Mouse (Mus musculus) layer of hippocampus, postnatal 25 days (tissue): ENCODE measurements around the gene Timm29. TPM values are rescaled to one million over a fixed set of nuclear protein-coding genes. Genes with fewer than 3 reads are reported as not detected.

ENCODE experiments used
- DNase-seq, 2 experiments: peaks; one replicate each; pipeline ENCODE4 v3.0.0; 2022; ENCODE audit warnings: mixed read lengths in 2 of 2, low spot score in 1 of 2; ENCODE audit errors: extremely low spot score in 1 of 2
- total RNA-seq, 2 experiments: library from RNA; stranded (reverse); gene quantifications; 2 replicates each; pipeline ENCODE4 v1.2.3; 2021

Timm29 gene
- total RNA-seq, 2 experiments from 2014 or later = 50.3 to 57.5 TPM

- DNase-seq = no peak
Measured at GRCm38 (mm10) chr9:21575253-21575652, 17.3 kb upstream of the Timm29 start.

DNA sequence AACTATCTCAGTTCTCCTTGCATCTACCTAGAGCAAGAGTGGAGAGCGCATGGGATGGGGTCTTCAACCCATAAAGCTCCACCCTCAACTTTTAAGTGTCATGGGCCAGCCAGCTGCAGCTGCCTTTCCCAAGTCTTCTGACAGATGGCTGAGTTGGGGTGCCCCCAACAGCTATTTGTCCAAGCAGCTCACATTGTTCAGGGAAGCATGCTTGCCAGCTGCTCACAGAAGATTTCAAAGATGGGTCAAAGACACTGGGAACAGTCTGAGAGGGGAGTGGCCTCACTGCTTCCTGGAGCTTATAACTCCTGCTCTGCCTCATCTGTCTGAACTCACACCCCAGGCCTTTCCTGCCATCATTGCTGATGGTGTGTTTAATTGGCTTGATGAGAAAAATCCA, 16.2 kb upstream of the Timm29 start:
- DNase-seq = no peak

DNA sequence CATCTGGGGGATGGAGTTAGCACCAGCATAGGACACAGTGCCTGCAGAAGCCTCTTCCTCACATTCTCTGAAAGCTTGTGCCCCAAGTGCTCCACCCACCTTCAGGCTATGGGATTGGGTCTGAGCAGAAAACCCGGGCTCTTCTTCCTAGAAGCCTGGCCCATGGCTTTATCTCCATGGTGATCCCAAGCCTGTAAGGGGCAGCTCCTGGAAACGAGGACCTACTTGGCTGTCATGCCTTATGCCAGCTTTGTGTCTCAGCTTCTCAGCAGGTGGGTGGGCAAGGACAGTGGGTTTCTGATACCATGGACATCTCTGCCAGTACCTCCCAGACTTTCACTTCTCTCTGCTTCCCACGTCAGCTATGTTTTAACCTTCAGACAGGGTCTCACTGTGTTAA, 14.3 kb upstream of the Timm29 start:
- DNase-seq = no peak

DNA sequence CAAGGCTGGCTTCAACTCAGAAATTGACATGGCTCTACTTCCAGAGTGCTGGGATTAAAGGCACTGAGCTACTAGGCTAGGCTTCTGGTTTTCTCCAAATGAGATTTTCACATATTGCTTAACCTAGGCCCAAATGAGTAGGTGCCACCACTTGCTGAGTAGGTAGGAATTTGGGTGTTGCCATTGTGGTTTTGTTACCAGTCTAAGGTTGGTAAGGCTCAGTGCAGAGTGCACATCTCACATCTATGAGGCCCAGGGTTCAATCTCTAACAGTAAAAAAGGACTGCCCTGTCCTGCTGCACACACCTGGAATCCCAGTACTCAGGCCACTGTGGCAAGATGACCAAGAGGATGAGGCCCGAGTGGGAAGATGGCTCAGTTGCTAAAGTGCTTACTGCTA, 7.1 kb upstream of the Timm29 start:
- no peak for DNase-seq

GRCm38 (mm10) chr9:21587678-21588349, 4.7 kb upstream of the Timm29 start:
- no peak for DNase-seq

GRCm38 (mm10) chr9:21588350-21588749, 4.2 kb upstream of the Timm29 start:
- peak in 1 of 2 experiments; percentile 8 for DNase-seq

GRCm38 (mm10) chr9:21589538-21589937, 3.0 kb upstream of the Timm29 start:
- DNase-seq = no peak

- no peak for DNase-seq
Measured at GRCm38 (mm10) chr9:21591127-21591830, 1.2 kb upstream of the Timm29 start.

DNA sequence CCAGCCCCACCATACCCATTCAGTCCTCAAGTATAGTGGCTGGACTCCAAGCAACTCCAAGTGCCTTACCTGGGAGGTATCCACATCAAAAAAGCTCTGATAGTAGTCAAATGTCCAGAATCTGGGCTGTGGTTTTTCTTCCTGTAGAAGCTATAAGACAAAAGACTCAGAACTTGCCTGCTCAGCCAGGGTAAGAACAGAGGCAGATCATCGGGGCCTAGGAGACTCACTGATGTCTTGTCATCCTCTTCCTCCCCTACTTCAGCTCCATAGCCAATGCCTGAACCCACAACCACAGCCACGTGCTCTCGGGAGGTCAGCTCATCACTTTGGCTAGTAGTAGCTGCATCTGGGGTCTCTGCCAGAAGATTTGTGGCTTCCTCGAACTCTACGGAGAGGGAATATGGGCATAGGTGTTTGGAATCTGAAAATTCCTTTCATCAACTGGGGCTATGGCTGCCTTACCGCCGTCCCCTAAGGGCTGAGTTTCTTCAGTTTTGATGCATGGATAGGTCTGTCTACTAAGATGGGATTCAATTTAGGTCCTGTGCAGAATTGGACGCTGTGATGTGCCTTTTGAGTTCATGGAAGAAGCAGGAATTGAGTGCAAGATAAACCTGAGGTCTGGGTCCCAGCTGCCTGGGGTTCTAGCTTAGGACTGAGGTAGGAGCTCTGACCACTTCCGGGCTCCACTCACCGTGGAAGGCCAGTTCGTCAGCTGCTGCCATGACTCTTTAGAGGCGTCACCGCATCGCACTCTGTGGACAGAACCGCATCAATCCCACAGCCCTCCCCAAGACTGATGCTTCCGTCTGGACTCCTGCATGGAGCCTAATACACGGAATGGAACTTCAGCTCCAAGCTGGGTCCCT, 455 bp upstream of the Timm29 start:
- DNase-seq = no peak

DNA sequence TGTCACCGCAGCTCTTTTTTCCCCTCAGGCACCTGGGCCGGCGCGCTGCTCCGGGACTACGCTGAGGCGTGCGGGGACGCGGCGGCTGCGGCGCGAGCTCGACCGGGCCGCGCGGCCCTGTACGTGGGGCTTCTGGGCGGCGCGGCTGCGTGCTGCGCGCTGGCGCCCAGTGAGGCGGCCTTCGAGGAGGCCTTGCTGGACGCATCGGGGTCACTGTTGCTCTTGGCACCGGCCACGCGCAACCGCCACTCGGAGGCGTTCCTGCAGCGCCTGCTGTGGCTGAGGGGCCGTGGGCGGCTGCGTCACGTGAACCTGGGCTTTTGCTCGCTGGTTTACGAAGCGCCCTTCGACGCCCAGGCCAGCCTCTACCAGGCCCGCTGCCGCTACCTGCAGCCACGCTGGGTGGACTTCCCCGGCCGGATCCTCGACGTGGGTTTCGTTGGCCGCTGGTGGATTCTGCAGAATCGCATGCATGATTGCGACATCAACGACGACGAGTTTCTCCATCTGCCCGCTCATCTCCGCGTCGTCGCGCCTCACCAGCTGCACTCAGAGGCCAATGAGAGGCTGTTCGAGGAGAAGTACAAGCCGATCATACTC, 700 bp downstream of the Timm29 start:
- DNase-seq = peak; percentile 49 to 56

GRCm38 (mm10) chr9:21594350-21594749, 1.8 kb downstream of the Timm29 start:
- DNase-seq = peak in 1 of 2 experiments; percentile 9

DNA sequence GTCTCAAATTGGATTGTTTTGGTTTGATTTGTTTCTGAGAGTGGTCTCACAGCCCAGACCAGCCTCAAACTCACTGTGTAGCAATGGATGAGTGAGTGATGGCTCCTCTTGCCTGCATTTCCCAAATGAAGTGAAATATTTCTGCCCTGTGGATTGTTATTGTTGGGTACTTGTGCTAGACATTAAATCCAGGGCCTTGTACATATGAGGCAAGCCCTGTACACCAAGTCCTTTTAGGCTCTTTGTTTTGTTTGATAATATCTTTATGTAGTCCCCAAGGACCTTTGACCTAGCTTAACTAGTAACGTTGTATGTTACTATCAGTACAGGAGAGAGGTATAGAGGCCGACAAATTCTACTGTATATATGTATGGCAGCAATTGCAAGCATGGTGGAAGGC, 2.3 kb downstream of the Timm29 start:
- no peak for DNase-seq

GRCm38 (mm10) chr9:21598198-21598597, 5.7 kb downstream of the Timm29 start:
- DNase-seq = no peak

GRCm38 (mm10) chr9:21600186-21600585, 7.7 kb downstream of the Timm29 start:
- no peak for DNase-seq

GRCm38 (mm10) chr9:21601073-21601472, 8.6 kb downstream of the Timm29 start:
- no peak for DNase-seq

- peak; percentile 29 to 69 for DNase-seq
Measured at GRCm38 (mm10) chr9:21601722-21602399, 9.3 kb downstream of the Timm29 start.

DNA sequence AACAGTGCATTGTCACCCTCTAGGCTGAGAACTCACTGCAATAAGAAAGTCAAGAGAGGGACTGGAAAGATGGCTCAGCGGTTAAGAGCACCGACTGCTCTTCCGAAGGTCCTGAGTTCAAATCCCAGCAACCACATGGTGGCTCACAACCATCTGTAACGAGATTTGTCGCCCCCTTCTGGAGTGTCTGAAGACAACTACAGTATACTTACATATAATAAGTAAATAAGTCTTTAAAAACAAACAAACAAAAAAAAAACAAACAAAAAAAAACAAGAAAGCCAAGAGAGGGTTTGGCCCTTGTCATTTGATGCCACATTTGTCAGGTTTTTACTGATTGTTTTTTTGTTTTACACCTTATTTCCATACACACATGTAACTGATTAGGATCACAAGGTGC, 11.6 kb downstream of the Timm29 start:
- DNase-seq = no peak

DNA sequence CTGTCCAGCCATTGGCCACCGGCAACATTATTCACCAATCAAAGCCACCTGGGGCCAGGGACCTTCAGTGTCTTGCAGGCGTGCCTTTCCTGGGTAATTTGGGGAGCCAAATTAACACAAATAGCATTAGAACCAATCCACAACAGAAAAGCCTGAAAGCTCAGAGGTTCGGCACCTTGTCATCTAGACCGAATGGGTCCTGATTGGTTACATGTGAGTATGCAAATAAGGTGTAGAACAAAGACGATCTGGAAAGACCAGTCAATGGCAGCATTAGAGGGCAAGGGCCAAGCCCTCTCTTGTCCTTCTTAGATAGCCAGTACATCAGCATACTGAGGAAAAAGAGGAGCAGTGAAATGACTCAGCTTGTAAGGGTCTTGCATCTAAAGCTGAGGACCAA, 13.3 kb downstream of the Timm29 start:
- DNase-seq = no peak

DNA sequence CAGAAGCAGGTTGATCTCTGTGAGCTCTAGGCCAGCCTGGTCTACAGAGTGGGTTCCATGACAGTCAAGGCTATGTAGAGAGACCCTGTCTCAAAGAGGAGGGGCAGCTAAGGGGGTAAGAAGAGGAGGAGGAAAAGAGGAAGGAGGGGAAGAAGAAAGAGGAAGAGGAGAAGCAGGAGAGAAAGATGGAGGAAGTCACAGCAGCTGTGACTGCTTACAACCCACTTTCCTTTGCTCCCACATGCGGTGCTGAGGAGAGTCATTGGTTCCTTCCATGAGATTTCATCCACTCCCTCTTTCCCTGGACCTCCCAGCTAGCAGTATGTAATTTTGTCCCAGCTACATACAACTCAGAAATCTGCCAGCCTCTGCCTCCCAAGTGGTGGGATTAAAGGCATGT, 14.1 kb downstream of the Timm29 start:
- no peak for DNase-seq

GRCm38 (mm10) chr9:21609861-21610260, 17.3 kb downstream of the Timm29 start:
- no peak for DNase-seq
